Mouse (Mus musculus) megakaryocyte-erythroid progenitor cell, adult 5-6 weeks (primary cell): Measurements from ENCODE around the gene Zfp704. TPM values are rescaled to one million over a fixed set of nuclear protein-coding genes. Genes with fewer than 3 reads are reported as not detected.

Source experiments
- ATAC-seq: replicated peaks from 2 replicates; pipeline ENCODE4 v1.8.0; 2016; ENCODE audit warnings: mild to moderate bottlenecking, inconsistent platforms; ENCODE audit not compliant: severe bottlenecking, poor library complexity, low FRiP score, low TSS enrichment
- total RNA-seq, 2 experiments: library from RNA; stranded (forward) in 1 of 2; stranded (reverse) in 1 of 2; fragments of 200-1000, 215-1000 nt in 1 of 2; fragments of >200 nt in 1 of 2; fragmentation: Nextera tagmentation in 1 of 2; gene quantifications; 2 replicates each; pipeline ENCODE4 v1.2.3; 2014 to 2017

Gene Zfp704
- total RNA-seq, 2 experiments from 2014 or later = 8.9 to 18.9 TPM

- ATAC-seq = no peak
Observed at GRCm38 (mm10) chr3:9402345-9402744, 207.5 kb downstream of the Zfp704 start.

GRCm38 (mm10) chr3:9401685-9402084 is 208.2 kb downstream of the Zfp704 start:
- ATAC-seq = 0 out of 2 replicates have a peak, but pooled peaks have one; percentile 5

DNA sequence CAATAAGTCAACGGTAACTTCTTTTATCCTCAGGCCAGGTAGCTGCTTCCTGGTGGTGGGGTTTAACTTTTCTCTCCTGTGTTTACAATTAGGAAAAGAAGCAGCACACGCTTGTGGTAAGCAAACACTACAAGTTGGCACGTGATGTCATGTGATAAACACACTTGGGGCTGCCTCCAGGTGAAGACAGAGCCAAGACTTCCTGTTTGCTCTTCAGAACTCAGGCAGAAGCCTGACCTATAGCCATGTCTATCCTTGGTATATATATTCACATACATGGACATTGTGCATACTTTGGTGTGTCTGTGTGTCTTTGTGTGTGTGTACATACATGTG is 209.0 kb downstream of the Zfp704 start:
- ATAC-seq = no peak

GRCm38 (mm10) chr3:9400201-9400885 is 209.5 kb downstream of the Zfp704 start:
- ATAC-seq = no peak

GRCm38 (mm10) chr3:9398271-9398670 is 211.6 kb downstream of the Zfp704 start:
- no peak for ATAC-seq
